Mouse (Mus musculus): ENCODE measurements around the gene Jade3. TPM values are rescaled to one million over a fixed set of nuclear protein-coding genes. Genes with fewer than 3 reads are reported as not detected.

Jade3 gene
- polyA plus RNA-seq, 1 experiment from 2014 or later = 7.8 TPM

- Histone ChIP-seq H3K27ac (no peak overlapping the region), H3K36me3 (no peaks in the 10 kb centered on the region), H3K9me3 (no peaks in the 10 kb centered on the region), H3K27me3 (ENCODE audit: insufficient read depth, poor library complexity, severe bottlenecking) (no peaks in the 10 kb centered on the region), H3K4me1 (replicated peaks) (0 out of 2 replicates have a peak, but pooled peaks cover 3% of the 10 kb centered on the region), H3K4me3 (no peak overlapping the region)
- 84% methylated on average over 2 of the region's 2 CpGs for WGBS
- no peak for DNase-seq (ENCODE audit: low spot score)
These were observed 126.7 kb downstream of the Jade3 start for GRCm38 (mm10) chrX:20552199-20552598.

GRCm38 (mm10) chrX:20561846-20562245 lies 136.4 kb downstream of the Jade3 start:
- Histone ChIP-seq H3K4me1 (replicated peaks) (no peaks in the 10 kb centered on the region), H3K27ac (no peak overlapping the region), H3K9me3 (no peaks in the 10 kb centered on the region), H3K4me3 (no peak overlapping the region), H3K27me3 (ENCODE audit: insufficient read depth, poor library complexity, severe bottlenecking) (no peaks in the 10 kb centered on the region), H3K36me3 (no peaks in the 10 kb centered on the region)
- DNase-seq (ENCODE audit: low spot score) = no peak
- 30% methylated on average over 1 of the region's 1 CpGs for WGBS

- DNase-seq (ENCODE audit: low spot score) = no peak
- H3K27ac ChIP-seq = no peak overlapping the region
- no peak overlapping the region for H3K4me3 ChIP-seq
- no peaks in the 10 kb centered on the region for H3K27me3 ChIP-seq (ENCODE audit: insufficient read depth, poor library complexity, severe bottlenecking)
- no peaks in the 10 kb centered on the region for H3K36me3 ChIP-seq
- H3K4me1 ChIP-seq (replicated peaks) = no peaks in the 10 kb centered on the region
- no peaks in the 10 kb centered on the region for H3K9me3 ChIP-seq
- 80% methylated on average over 4 of the region's 4 CpGs for WGBS
These were observed 138.5 kb downstream of the Jade3 start for GRCm38 (mm10) chrX:20563941-20564340.

Other genes starting within 250 kb of the Jade3 start
- 0.58 and 1.0 TPM in 2 replicates for gene Slc9a7, start 133.9 kb upstream of the Jade3 start, polyA plus RNA-seq (2016; fragmentation: Nextera tagmentation; extraction: Ambion mirVana)
- gene Rp2, start 61.2 kb upstream of the Jade3 start, polyA plus RNA-seq (2016; fragmentation: Nextera tagmentation; extraction: Ambion mirVana) = 14.6 and 19.0 TPM in 2 replicates
- gene Rgn, start 124.1 kb downstream of the Jade3 start, polyA plus RNA-seq (2016; fragmentation: Nextera tagmentation; extraction: Ambion mirVana) = 0.09 TPM in 1 of 2 replicates, not detected in the other
- 89.3 and 103 TPM in 2 replicates for gene Rbm10, start 191.8 kb downstream of the Jade3 start, polyA plus RNA-seq (2016; fragmentation: Nextera tagmentation; extraction: Ambion mirVana)
- 186 and 210 TPM in 2 replicates for gene Ndufb11, start 191.9 kb downstream of the Jade3 start, polyA plus RNA-seq (2016; fragmentation: Nextera tagmentation; extraction: Ambion mirVana)
- 261 and 307 TPM in 2 replicates for gene Uba1, start 232.6 kb downstream of the Jade3 start, polyA plus RNA-seq (2016; fragmentation: Nextera tagmentation; extraction: Ambion mirVana)